Mouse (Mus musculus): ENCODE results near the gene Ipo7. TPM values are rescaled to one million over a fixed set of nuclear protein-coding genes. Genes with fewer than 3 reads are reported as not detected.
"Not testable (repeated sequence)": the region's sequence is repeated elsewhere in the genome, so short reads cannot be mapped to it uniquely, and the experiment has no call there.

Ipo7 gene
- polyA plus RNA-seq, 1 experiment from 2014 or later = 45.1 TPM

DNA sequence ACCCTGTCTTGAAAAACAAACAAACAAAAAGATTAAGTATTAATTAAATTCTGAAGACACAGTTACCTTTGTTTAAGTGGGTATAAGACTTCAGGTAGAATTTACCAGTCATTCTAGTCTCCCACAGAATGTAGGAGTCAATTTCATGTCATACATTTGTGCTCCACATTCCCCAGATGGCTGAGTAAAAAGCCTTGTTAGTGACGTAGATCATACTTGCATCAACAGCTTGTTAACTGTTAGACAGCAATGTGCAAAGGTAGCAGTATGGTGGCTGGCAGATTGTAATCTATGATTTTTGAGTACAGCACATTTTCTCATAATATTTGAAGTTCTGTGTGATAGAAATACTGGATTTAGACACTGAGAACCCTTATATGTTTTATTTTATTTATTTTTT, 10.8 kb downstream of the Ipo7 start:
- Histone ChIP-seq H3K4me2 (replicated peaks) (no peak overlapping the region), H3K9me3 (no peaks in the 10 kb centered on the region), H3K4me3 (no peak overlapping the region), H3K9ac (no peak overlapping the region), H3K4me1 (no peaks in the 10 kb centered on the region), H3K36me3 (peaks cover 29% of the 10 kb centered on the region), H3K27me3 (no peaks in the 10 kb centered on the region), H3K27ac (no peak overlapping the region)
- WGBS = 69% methylated on average over 1 of the region's 1 CpGs
- no peak for ATAC-seq (ENCODE audit: insufficient number of reproducible peaks, insufficient read depth, low FRiP score, low TSS enrichment)

DNA sequence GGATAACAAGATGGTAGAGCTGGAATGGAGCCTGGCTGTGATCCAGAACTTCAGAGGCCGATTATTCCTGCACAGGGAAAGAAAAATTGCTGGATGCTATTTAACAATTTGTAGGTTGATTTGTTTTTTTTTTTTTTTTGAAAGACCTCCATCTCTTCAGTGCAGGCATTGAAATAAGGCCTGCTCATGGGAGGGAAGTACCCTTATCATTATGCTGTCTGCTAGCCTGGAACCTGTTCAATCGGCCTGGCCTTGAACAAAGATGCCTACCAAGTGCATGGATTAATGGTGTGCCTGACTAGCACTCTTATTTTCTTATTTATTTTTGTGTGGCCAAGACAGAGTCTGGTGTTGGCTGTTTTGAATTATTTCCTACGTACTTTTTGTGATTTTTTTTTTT, 12.3 kb downstream of the Ipo7 start:
- H3K9me3 ChIP-seq = no peaks in the 10 kb centered on the region
- no peaks in the 10 kb centered on the region for H3K4me1 ChIP-seq
- ATAC-seq (ENCODE audit: insufficient number of reproducible peaks, insufficient read depth, low FRiP score, low TSS enrichment) = no peak
- no peak overlapping the region for H3K27ac ChIP-seq
- no peak overlapping the region for H3K4me2 ChIP-seq (replicated peaks)
- no peaks in the 10 kb centered on the region for H3K27me3 ChIP-seq
- 82% methylated on average over 3 of the region's 3 CpGs for WGBS
- H3K36me3 ChIP-seq = peaks cover 32% of the 10 kb centered on the region
- H3K9ac ChIP-seq = no peak overlapping the region
- H3K4me3 ChIP-seq = no peak overlapping the region

DNA sequence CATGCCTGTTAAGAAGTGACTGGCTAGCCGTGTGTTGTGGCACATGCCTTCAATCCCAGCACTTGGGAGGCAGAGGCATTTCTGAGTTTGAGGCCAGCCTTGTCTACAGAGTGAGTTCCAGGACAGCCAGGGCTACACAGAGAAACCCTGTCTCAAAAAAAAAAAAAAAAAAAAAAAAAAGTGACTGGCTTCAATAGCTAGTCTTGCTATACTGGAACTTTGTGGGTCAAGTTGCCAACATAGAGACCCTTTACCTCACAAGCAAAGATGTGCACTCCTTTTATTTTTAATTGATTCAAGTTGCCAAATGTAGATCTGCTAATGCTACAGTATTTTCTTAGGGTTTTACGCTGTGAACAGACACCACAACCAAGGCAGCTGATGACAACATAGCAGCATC, 39.6 kb downstream of the Ipo7 start:
- ATAC-seq (ENCODE audit: insufficient number of reproducible peaks, insufficient read depth, low FRiP score, low TSS enrichment); H3K27me3 ChIP-seq; H3K4me3 ChIP-seq; H3K9me3 ChIP-seq; H3K4me2 ChIP-seq (replicated peaks); H3K4me1 ChIP-seq; H3K9ac ChIP-seq; H3K27ac ChIP-seq: not testable (repeated sequence)
- peaks cover 26% of the 10 kb centered on the region for H3K36me3 ChIP-seq
- WGBS = 96% methylated on average over 2 of the region's 2 CpGs

DNA sequence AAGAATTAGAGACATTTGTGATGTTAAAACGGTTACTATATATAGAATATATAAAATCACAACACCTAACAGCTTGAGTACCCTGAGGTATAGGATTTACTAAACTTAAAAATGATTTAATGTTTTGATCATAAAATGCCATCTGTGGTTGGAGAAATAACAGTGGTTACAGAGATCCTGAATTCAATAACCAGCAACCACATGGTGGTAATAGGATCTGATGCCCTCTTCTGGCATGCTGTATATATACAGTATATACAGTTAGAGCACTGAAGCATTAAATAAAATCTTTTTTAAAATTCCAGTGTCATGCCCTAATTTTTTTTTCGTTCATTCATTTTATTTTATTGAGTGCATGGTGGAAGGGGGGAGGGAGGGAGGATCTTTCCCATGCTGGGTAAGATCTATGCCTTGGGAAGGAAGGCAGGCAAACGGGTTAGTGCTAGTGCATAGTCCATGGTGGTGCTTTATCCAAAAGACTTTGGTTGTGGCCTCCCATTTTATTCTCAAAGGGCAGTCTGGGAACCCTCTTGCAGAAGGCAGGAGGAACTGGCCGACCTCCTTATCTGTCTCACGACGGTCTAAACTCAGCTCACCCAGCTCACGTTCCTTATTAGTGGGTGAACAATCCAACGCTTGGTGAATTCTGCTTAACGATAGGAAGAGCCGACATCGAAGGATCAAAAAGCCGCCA, 41.2 kb downstream of the Ipo7 start:
- WGBS = 91% methylated on average over 12 of the region's 12 CpGs
- Histone ChIP-seq H3K27me3 (no peaks in the 10 kb centered on the region), H3K4me2 (replicated peaks) (no peak overlapping the region), H3K9ac (no peak overlapping the region), H3K27ac (no peak overlapping the region), H3K9me3 (no peaks in the 10 kb centered on the region), H3K36me3 (peaks cover 14% of the 10 kb centered on the region; the same call in 1 of the 2 replicates), H3K4me3 (no peak overlapping the region), H3K4me1 (0 out of 2 replicates have a peak, but pooled peaks cover 3% of the 10 kb centered on the region)
- ATAC-seq (ENCODE audit: insufficient number of reproducible peaks, insufficient read depth, low FRiP score, low TSS enrichment) = no peak

DNA sequence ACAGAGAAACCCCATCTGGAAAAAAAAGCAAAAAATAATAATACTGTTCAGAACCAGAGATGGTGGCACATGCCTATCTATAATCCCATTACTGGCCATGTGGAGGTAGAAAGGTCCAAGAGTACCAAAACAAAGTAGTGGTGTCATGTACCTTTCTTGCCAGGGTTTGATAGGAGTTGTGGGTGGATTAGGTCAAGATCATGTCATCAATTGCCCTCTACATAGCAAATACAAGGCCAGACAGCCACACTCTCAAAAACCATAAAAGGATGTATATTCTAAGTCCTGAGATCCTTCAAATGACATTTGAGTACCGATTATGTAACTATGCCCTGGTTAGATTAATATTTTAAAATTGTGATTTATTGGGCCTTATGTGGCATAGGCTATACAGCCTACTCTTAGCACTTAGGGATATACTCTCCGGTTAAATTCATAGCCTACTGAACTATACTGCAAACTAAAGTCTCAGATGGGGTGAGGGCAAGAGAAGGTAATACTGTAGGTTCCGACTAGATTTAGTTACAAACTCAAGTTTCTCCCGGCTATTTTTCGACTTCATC, 42.1 kb downstream of the Ipo7 start:
- 22% methylated on average over 5 of the region's 5 CpGs for WGBS
- ATAC-seq (ENCODE audit: insufficient number of reproducible peaks, insufficient read depth, low FRiP score, low TSS enrichment) = no peak
- Histone ChIP-seq H3K9ac (peak overlapping the region; percentile 91), H3K27me3 (no peaks in the 10 kb centered on the region), H3K36me3 (peaks cover 10% of the 10 kb centered on the region; the same call in 1 of the 2 replicates), H3K9me3 (no peaks in the 10 kb centered on the region), H3K4me1 (0 out of 2 replicates have a peak, but pooled peaks cover 3% of the 10 kb centered on the region), H3K27ac (peak overlapping the region; percentile 98), H3K4me3 (peak overlapping the region; percentile 74), H3K4me2 (replicated peaks) (peak overlapping the region; percentile 59)

DNA sequence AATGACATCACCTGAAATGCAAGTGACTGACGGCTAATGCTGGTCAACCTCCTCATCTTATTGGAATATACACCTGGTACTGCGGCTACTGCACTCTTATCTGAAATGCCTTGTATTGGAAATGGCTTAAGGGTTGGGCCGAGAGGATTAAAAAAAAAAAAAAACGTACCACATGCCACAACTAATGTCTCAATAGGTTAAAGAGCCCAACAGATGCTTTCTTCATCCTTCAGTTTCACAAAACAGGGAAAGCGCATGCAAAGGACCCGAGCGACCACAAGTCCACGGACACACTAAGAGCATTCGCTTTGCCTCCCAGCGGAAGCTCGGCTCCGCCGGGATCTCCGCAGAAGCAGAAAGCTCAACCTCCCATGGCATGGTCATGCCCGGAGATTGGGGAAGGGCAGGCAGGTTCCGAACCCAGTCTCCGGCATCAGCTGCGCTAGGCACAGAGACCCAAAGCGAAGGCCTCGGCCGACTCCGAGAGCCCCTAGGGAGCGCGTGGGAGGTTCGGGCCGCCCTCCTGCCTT, 42.7 kb downstream of the Ipo7 start:
- H3K27me3 ChIP-seq = no peaks in the 10 kb centered on the region
- no peaks in the 10 kb centered on the region for H3K9me3 ChIP-seq
- H3K36me3 ChIP-seq = peaks cover 10% of the 10 kb centered on the region; the same call in 1 of the 2 replicates
- H3K4me1 ChIP-seq = 0 out of 2 replicates have a peak, but pooled peaks cover 3% of the 10 kb centered on the region
- under 1% methylated on average over 26 of the region's 26 CpGs for WGBS
- peak; percentile 13 for ATAC-seq (ENCODE audit: insufficient number of reproducible peaks, insufficient read depth, low FRiP score, low TSS enrichment)
- peak overlapping the region; percentile 98 for H3K27ac ChIP-seq
- peak overlapping the region; percentile 91 for H3K9ac ChIP-seq
- H3K4me3 ChIP-seq = peak overlapping the region; percentile 74
- H3K4me2 ChIP-seq (replicated peaks) = peak overlapping the region; percentile 59

DNA sequence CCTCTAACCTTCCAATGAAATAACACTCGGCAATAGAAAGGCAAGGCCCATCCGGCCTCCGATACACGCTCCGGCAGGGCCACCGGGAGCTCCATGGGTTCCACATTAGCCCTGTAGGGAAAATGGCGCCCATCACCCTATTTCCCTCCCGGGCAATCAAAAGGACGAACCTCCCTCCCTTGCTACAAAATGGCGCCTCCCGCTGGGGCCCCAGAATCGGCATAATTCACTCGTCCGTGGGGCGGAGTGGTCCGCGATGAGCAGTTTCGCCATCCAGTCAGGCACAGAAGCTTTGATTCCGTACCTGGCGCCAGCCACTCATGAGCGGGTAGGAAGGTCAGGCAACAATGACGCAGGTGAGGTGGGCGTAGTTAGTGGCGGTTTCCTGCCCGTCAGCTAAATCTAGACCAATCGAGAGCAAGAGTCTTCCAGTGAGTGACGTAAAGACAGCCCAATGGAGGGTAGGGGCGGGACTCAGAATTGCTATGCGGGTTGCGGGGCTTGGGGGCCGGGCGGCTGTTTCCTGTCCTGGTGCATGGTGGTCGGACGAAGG, 43.2 kb downstream of the Ipo7 start, which contains the start of gene Zfp143:
Gene Zfp143 (plus strand): TSS at position 19 of the 553 bp plus-strand sequence.
- peak; percentile 99 for ATAC-seq (ENCODE audit: insufficient number of reproducible peaks, insufficient read depth, low FRiP score, low TSS enrichment)
- Histone ChIP-seq H3K9ac (peak within 1 kb of the TSS; percentile 91), H3K27me3 (no peaks in the 10 kb centered on the region), H3K4me3 (peak within 1 kb of the TSS; percentile 74), H3K4me1 (0 out of 2 replicates have a peak, but pooled peaks cover 3% of the 10 kb centered on the region), H3K36me3 (peaks cover 7% of the 10 kb centered on the region; the same call in 1 of the 2 replicates), H3K27ac (peak within 1 kb of the TSS; percentile 100), H3K9me3 (no peaks in the 10 kb centered on the region), H3K4me2 (replicated peaks) (peak within 1 kb of the TSS; percentile 59)
- 1% methylated on average over 34 of the region's 34 CpGs for WGBS

DNA sequence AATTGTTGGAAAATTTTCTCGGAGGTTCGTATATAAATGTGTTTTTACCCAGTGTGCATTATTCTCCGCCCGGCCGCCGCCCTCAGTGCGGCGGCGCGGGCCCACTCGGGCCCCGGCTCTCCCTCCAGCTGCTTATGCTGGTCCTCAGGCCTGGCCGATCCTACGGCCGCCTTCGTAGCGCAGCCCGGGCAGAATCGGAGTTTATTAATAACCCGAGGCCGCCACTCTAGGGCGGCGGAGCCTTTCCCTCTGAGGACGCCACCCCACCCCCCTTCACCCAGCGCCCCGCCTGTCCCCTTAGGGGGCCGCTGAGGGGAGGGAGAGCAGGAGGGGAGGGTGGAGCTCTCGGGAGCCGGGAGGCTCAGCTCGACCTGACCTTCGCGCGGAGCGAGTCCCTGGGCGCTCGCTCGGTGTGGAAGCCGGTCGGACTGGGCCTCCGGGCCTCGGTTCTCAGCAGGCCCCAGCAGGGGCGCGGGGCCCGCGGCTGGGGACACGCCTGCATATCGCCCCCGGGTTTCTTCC, 43.7 kb downstream of the Ipo7 start:
- H3K9me3 ChIP-seq = no peaks in the 10 kb centered on the region
- H3K27me3 ChIP-seq = no peaks in the 10 kb centered on the region
- H3K27ac ChIP-seq = peak overlapping the region; percentile 100
- peak overlapping the region; percentile 90 for H3K9ac ChIP-seq
- H3K4me1 ChIP-seq = 0 out of 2 replicates have a peak, but pooled peaks cover 3% of the 10 kb centered on the region
- H3K4me2 ChIP-seq (replicated peaks) = peak overlapping the region; percentile 47
- H3K36me3 ChIP-seq = peaks cover 10% of the 10 kb centered on the region; the same call in 1 of the 2 replicates
- 0% methylated on average over 48 of the region's 48 CpGs for WGBS
- ATAC-seq (ENCODE audit: insufficient number of reproducible peaks, insufficient read depth, low FRiP score, low TSS enrichment) = peak; percentile 62
- H3K4me3 ChIP-seq = peak overlapping the region; percentile 59

DNA sequence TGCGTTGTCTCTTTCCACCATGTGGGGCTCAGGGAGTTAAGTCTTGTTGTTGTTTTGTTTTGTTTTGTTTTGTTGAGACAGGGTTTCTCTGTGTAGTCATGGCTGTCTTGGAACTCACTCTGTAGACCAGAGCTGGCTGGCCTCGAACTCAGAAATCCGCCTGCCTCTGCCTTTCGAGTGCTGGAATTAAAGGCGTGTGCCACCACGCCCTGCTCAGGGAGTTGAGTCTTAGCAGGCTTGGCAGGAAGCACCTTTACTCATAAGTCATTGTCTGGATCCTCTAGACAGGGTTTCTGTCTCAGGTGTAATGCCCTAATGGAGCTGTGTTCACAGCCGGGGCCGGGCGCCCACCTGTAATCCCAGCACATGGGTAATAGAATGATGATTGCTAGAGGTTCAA, 45.7 kb downstream of the Ipo7 start:
- ATAC-seq (ENCODE audit: insufficient number of reproducible peaks, insufficient read depth, low FRiP score, low TSS enrichment) = no peak
- 98% methylated on average over 9 of the region's 9 CpGs for WGBS
- Histone ChIP-seq H3K4me2 (replicated peaks) (no peak overlapping the region), H3K27me3 (no peaks in the 10 kb centered on the region), H3K9me3 (no peaks in the 10 kb centered on the region), H3K36me3 (peaks cover 16% of the 10 kb centered on the region; the same call in 1 of the 2 replicates), H3K4me3 (no peak overlapping the region), H3K9ac (no peak overlapping the region), H3K4me1 (0 out of 2 replicates have a peak, but pooled peaks cover 3% of the 10 kb centered on the region), H3K27ac (no peak overlapping the region)

DNA sequence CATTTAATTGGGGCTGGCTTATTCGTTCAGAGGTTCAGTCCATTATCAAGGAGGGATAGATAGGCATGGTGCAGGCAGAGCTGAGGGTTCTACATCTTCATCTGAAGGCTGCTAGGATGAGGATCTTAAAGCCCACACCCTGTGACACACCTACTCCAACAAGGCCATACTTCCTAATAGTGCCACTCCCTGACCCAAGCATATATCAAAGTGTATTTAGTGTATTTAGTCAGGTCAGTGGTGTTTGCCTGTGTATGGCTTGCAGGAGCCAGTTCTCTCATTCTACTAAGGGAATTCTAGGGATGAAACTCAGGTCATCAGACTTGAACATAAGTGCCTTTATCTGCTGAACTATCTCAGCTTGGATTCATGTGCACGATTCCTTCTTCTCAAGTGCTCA, 51.0 kb downstream of the Ipo7 start:
- no peaks in the 10 kb centered on the region for H3K4me1 ChIP-seq
- H3K27me3 ChIP-seq = no peaks in the 10 kb centered on the region
- H3K36me3 ChIP-seq = peaks cover 47% of the 10 kb centered on the region
- H3K9ac ChIP-seq = no peak overlapping the region
- H3K9me3 ChIP-seq = no peaks in the 10 kb centered on the region
- no peak for ATAC-seq (ENCODE audit: insufficient number of reproducible peaks, insufficient read depth, low FRiP score, low TSS enrichment)
- H3K4me3 ChIP-seq = no peak overlapping the region
- 87% methylated on average over 2 of the region's 2 CpGs for WGBS
- no peak overlapping the region for H3K27ac ChIP-seq
- no peak overlapping the region for H3K4me2 ChIP-seq (replicated peaks)

DNA sequence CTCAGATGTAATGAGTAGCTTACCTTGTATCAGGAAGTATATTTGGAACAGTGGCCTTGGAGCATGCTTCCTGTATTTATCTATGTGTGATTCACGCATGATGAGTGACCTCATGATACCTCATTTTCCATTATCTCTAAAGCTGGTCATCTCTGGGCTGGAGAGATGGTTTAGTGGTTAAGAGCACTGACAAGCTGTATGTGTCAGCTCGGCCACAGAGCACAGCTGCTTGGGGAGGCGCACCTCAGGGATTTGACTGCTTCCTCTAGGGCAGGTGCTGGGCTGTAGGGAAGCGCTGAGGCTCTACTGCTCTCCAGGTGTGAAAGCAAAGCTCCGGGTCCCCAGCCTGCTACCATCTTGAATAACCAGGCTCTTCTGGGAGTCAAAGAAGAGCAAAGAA, 60.1 kb downstream of the Ipo7 start:
- Histone ChIP-seq H3K4me3 (no peak overlapping the region), H3K4me2 (replicated peaks) (no peak overlapping the region), H3K4me1 (no peaks in the 10 kb centered on the region), H3K36me3 (peaks cover 83% of the 10 kb centered on the region), H3K9ac (no peak overlapping the region), H3K27ac (no peak overlapping the region), H3K9me3 (no peaks in the 10 kb centered on the region), H3K27me3 (no peaks in the 10 kb centered on the region)
- ATAC-seq (ENCODE audit: insufficient number of reproducible peaks, insufficient read depth, low FRiP score, low TSS enrichment) = no peak
- 88% methylated on average over 5 of the region's 5 CpGs for WGBS

All from embryonic facial prominence, embryonic 12.5 days (tissue).